Mouse (Mus musculus) megakaryocyte-erythroid progenitor cell, adult 5-6 weeks (primary cell): ENCODE measurements around the gene Klra17. TPM values are rescaled to one million over a fixed set of nuclear protein-coding genes. Genes with fewer than 3 reads are reported as not detected.
"Not testable (repeated sequence)": the region's sequence is repeated elsewhere in the genome, so short reads cannot be mapped to it uniquely, and the experiment has no call there.

ENCODE experiments used
- ATAC-seq: replicated peaks from 2 replicates; pipeline ENCODE4 v1.8.0; 2016; ENCODE audit warnings: mild to moderate bottlenecking, inconsistent platforms; ENCODE audit not compliant: severe bottlenecking, poor library complexity, low FRiP score, low TSS enrichment
- total RNA-seq, 2 experiments: library from RNA; stranded (forward) in 1 of 2; stranded (reverse) in 1 of 2; fragments of 200-1000, 215-1000 nt in 1 of 2; fragments of >200 nt in 1 of 2; fragmentation: Nextera tagmentation in 1 of 2; gene quantifications; 2 replicates each; pipeline ENCODE4 v1.2.3; 2014 to 2017

Klra17 gene
- total RNA-seq (2014; fragmentation: Nextera tagmentation): not detected in 2 replicates
- total RNA-seq (2017): not detected in 2 replicates

DNA sequence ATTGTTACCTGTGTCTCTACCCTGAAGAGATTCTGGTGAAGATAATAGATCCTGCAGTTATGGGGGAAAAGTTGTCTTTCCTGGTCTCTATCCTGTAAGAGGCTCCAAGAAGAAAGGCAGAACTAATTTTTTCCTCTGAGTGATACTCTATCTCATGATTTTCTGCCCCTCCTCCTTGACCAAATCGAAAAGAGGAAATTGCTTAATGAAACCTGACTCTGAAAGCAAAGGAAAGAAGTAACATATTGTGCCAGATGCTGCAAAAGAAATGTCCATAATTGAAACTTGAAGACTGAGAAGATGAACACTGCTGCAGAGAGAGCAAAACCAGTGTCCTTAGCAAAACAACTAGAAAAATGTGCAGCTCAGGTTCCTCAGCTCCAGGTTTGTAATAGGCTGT is at the start of gene Klra17:
TSS of gene Klra17 (minus strand) at position 124 of the 400 bp plus-strand sequence.
- no peak for ATAC-seq

DNA sequence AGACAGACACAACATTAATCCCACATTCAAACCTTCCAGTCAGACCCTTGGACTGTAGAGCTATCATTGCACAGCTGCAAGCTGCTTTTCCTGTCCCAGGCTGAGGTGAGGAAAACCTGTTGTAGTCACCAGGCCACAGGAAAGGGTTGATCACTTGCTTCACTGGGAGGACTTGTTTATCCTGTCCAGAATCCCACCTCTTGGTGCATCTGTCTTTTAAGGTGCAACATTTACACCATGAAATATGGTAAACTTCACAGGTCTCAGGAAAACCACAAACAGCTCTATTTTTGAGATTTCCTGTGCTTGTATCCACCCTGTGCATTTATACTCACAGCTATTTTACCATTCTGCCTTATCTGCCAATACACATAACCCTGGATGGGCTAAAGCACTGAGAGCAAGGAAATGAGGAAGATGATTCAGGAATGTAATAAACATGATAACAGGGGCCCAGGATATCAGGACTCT is 41.0 kb upstream of the Klra17 start, which contains the start of gene Klra5:
TSS of gene Klra5 (minus strand) at position 175 of the 471 bp plus-strand sequence.
- ATAC-seq: not testable (repeated sequence)

DNA sequence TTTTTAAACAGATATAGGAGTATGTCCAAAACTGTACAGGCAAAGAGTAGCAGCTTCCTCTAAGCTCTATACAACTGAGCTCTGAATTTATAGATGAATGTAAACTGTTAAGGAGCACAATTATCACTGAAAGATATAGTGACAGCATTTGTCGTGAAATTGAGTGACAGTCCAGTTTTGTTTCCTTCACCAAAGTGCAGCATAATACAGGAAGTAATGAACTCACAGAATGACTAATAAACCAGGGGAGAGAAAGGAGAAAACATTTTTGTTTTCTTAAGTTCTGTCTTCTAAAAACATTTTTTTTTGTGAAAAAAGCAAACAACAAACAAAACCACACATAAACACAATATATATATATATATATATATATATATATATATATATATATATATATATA is 40.5 kb upstream of the Klra17 start:
- no peak for ATAC-seq

DNA sequence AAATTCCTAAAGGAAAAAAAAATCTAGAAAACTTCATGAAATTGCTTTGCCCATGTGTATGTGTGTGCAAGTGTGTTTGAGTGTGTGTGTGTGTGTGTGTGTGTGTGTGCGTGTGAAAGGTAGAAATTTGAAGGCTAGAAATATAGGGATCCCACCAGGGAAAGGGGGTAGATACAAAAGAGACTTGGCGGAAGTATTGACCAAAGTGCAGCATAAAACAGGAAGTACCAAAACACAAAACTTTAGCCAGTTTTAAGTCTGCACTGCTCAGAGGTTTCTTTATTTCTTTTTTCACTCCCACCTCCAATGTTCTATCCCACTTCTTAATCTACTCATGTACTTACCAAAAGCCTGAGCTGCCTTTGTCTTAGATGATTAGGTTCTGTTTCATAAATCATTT is 6.1 kb upstream of the Klra17 start:
- no peak for ATAC-seq

DNA sequence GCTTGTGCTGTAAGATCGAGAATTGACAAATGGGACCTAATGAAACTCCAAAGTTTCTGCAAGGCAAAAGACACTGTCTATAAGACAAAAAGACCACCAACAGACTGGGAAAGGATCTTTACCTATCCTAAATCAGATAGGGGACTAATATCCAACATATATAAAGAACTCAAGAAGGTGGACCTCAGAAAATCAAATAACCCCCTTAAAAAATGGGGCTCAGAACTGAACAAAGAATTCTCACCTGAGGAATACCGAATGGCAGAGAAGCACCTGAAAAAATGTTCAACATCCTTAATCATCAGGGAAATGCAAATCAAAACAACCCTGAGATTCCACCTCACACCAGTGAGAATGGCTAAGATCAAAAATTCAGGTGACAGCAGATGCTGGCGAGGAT is 14.1 kb downstream of the Klra17 start, which contains the start of gene Gm17631:
TSS of gene Gm17631 (plus strand) at position 301 of the 400 bp plus-strand sequence.
- not testable (repeated sequence) for ATAC-seq

DNA sequence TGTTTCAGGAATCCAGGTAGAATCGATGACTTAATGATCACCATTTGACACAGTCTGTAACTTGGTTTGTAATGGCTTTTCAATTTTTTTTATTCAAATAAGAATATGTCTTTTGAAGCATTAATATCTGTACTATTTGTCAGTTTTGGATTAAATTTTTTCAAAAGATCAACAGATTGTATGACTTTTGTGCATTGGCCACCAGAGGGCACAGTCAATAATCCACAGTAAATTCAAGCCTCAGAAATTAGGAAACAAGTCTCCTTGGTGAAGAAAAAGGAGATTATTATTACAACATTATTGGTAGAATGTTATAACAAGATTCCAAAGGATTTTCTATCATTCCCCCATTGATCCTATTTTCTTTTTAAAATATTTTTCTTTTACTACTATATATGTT is 50.9 kb downstream of the Klra17 start:
- no peak for ATAC-seq

DNA sequence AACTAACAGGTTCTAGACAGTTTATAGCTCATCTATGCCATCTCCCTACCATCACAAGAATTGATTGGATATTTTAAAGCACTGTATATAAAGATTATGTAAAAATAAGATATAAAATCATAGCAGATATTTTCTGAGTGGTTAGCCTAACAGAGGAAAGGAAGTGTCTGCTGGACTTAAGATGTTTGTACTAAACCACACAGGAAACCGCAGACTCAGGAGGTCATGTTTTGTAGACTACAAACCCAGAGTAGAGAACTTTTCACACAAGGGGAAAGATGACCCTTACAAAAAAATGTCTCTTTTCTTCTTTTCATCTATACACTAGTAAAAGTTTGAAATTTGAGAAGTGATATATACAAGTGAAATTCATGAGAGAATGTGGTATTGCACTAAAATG is 52.5 kb downstream of the Klra17 start:
- ATAC-seq: no peak

DNA sequence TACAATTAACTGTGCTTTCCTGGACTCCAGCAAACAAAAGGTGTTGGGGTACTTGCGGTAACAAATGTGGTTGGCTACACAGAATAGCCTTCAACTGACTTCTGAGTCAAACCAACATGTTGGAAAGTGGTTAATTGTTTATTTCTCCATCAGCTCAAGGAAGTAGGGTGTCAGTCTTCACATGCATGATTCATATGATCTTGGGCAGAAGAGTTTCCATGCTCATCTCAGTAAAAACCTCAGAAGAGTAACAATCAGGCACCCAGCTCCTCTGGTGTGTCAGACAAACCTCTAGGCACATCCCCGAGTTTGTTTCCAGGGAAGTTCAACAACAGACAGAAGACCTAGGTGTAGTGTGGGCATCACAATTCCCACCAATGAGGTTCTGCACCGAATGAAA is 58.7 kb downstream of the Klra17 start:
- no peak for ATAC-seq

DNA sequence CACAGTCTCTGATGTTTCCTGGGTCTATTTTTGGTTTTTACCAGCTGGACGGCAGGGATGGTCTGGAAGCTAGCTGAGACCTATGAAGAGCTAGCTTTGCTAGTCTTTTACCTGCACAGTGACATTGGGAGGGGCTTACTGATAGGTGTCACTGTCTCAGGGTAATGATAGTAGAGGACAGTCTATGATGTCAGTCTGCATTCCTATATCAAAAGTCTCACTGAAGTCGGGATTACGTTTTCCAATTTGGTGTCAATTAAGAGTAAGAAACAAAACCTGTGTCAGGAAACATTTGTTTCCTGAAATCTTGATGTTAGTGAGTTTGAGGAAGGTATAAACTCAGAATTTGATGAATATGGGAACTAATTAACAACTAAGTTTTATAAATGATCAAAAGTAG is 92.3 kb downstream of the Klra17 start, which contains the start of gene Gm156:
TSS of gene Gm156 (minus strand) at position 101 of the 400 bp plus-strand sequence.
- not testable (repeated sequence) for ATAC-seq

Other genes with a start within 250 kb of the Klra17 start
- gene Klrc3, start 233.3 kb downstream of the Klra17 start, total RNA-seq (2014; fragmentation: Nextera tagmentation): not detected in 2 replicates
- gene Klrc3, start 233.3 kb downstream of the Klra17 start, total RNA-seq (2017): 1.3 TPM in 1 of 2 replicates, not detected in the other
- 0.12 TPM in 1 of 2 replicates, not detected in the other for gene Klrc2, start 216.0 kb downstream of the Klra17 start, total RNA-seq (2014; fragmentation: Nextera tagmentation)
- 0.30 and 0.47 TPM in 2 replicates for gene Klrc2, start 216.0 kb downstream of the Klra17 start, total RNA-seq (2017)
- 1.8 TPM in 1 of 2 replicates, not detected in the other for gene Klrc1, start 197.7 kb downstream of the Klra17 start, total RNA-seq (2014; fragmentation: Nextera tagmentation)
- 26.3 TPM in 1 of 2 replicates, not detected in the other for gene Klrc1, start 197.7 kb downstream of the Klra17 start, total RNA-seq (2017)
- 1.1 TPM in 1 of 2 replicates, not detected in the other for gene Klri1, start 159.5 kb downstream of the Klra17 start, total RNA-seq (2014; fragmentation: Nextera tagmentation)
- gene Klri1, start 159.5 kb downstream of the Klra17 start, total RNA-seq (2017): 4.0 TPM in 1 of 2 replicates, not detected in the other
- 0.59 TPM in 1 of 2 replicates, not detected in the other for gene Klri2, start 136.2 kb downstream of the Klra17 start, total RNA-seq (2014; fragmentation: Nextera tagmentation)
- gene Klri2, start 136.2 kb downstream of the Klra17 start, total RNA-seq (2017): 3.3 TPM in 1 of 2 replicates, not detected in the other
- gene Gm156, start 92.4 kb downstream of the Klra17 start, total RNA-seq (2014; fragmentation: Nextera tagmentation): not detected in 2 replicates
- gene Gm156, start 92.4 kb downstream of the Klra17 start, total RNA-seq (2017): not detected in 2 replicates
- not detected in 2 replicates for gene Gm17631, start 14.0 kb downstream of the Klra17 start, total RNA-seq (2014; fragmentation: Nextera tagmentation)
- gene Gm17631, start 14.0 kb downstream of the Klra17 start, total RNA-seq (2017): not detected in 2 replicates
- gene Klra5, start 41.0 kb upstream of the Klra17 start, total RNA-seq (2014; fragmentation: Nextera tagmentation): not detected in 2 replicates
- gene Klra5, start 41.0 kb upstream of the Klra17 start, total RNA-seq (2017): not detected in 2 replicates
- gene Klra6, start 150.3 kb upstream of the Klra17 start, total RNA-seq (2014; fragmentation: Nextera tagmentation): not detected in 2 replicates
- not detected in 2 replicates for gene Klra6, start 150.3 kb upstream of the Klra17 start, total RNA-seq (2017)
- 0.49 TPM in 1 of 2 replicates, not detected in the other for gene Klra4, start 190.6 kb upstream of the Klra17 start, total RNA-seq (2014; fragmentation: Nextera tagmentation)
- gene Klra4, start 190.6 kb upstream of the Klra17 start, total RNA-seq (2017): 3.0 TPM in 1 of 2 replicates, not detected in the other